In genomic region chr5:73342701-73343355, GRCm38 (mm10) we compare ENCODE assay signal across 29 mouse cellular contexts. TPM values are rescaled to one million over a fixed set of nuclear protein-coding genes. Genes with fewer than 3 reads are reported as not detected.
DNase-seq lines count a peak whose midpoint lies in the region; ATAC-seq and TF ChIP-seq lines count a peak whose summit lies in the region.
"Had no signal": no experiment of that assay in that cellular context is flagged by ENCODE, and none has a peak within 500 bp of the region (broad histone marks: within the 10 kb centered on the region; RNA-seq: fewer than 3 reads in every experiment).

No protein-coding gene starts in this region.

- peak; percentile 81 for DNase-seq in 3T3-L1 (ENCODE audit: low read depth, low spot score)
- DNase-seq in CH12.LX (ENCODE audit: extremely low read depth): no peak
- no peak for DNase-seq in right cerebral cortex, postnatal 25 days
- no peak for DNase-seq in liver, embryonic 11.5 days (ENCODE audit: low spot score)
- no peak for DNase-seq in lung, postnatal 10 days
- DNase-seq: cerebellum, adult 9-10 months; embryo, embryonic 11 days; gastrocnemius, postnatal 25 days; heart, adult 11 months; kidney, adult 11 months; kidney, postnatal 14 days; lung, embryonic 14.5 days; lung, postnatal 36 days; retina, postnatal 1 day; spleen, adult 18-20 months; thymus, postnatal 14 days had no signal

- H3K4me2 ChIP-seq in intestine, embryonic 15.5 days (replicated peaks): no peak overlapping the region
- no peak overlapping the region for H3K4me2 ChIP-seq in intestine, postnatal 0 days (replicated peaks; ENCODE audit: low read depth)
- H3K4me2 ChIP-seq in CH12.LX (ENCODE audit: insufficient read depth, low read depth, poor library complexity, severe bottlenecking): no peak overlapping the region
- no peak overlapping the region for H3K4me2 ChIP-seq in liver, embryonic 11.5 days
- H3K4me2 ChIP-seq: embryonic facial prominence, embryonic 12.5 days; forebrain, embryonic 15.5 days; heart, embryonic 15.5 days; hindbrain, embryonic 12.5 days; limb, embryonic 15.5 days; lung, embryonic 14.5 days; midbrain, embryonic 12.5 days had no signal

- H3K79me2 ChIP-seq in CH12.LX (replicated peaks; ENCODE audit: control insufficient read depth, extremely low read depth, insufficient read depth, poor library complexity, severe bottlenecking): no peaks in the 10 kb centered on the region

- no peak overlapping the region for H3K4me3 ChIP-seq in intestine, embryonic 15.5 days (replicated peaks)
- H3K4me3 ChIP-seq in intestine, postnatal 0 days (ENCODE audit: low read depth, low read length): no peak overlapping the region
- no peak overlapping the region for H3K4me3 ChIP-seq in CH12.LX (replicated peaks in 1 of 3; ENCODE audit: low read depth in 2 of 3, low read length in 2 of 3, poor library complexity in 1 of 3)
- H3K4me3 ChIP-seq in olfactory bulb, adult 2 months (ENCODE audit: insufficient read depth, low read depth, low read length): no peak overlapping the region
- no peak overlapping the region for H3K4me3 ChIP-seq in liver, embryonic 11.5 days (ENCODE audit: low read depth, low read length)
- H3K4me3 ChIP-seq: embryonic facial prominence, embryonic 12.5 days; forebrain, embryonic 10.5 days; forebrain, embryonic 15.5 days; heart, embryonic 10.5 days; heart, embryonic 15.5 days; hindbrain, embryonic 12.5 days; limb, embryonic 10.5 days; limb, embryonic 15.5 days; midbrain, embryonic 12.5 days had no signal

- no peak for TF ChIP-seq RAD21 in CH12.LX (IDR thresholded peaks at IDR 0.05; ENCODE audit: low read depth, low read length)

- no peaks in the 10 kb centered on the region for H3K36me3 ChIP-seq in intestine, embryonic 15.5 days
- no peaks in the 10 kb centered on the region for H3K36me3 ChIP-seq in intestine, postnatal 0 days (ENCODE audit: control insufficient read depth, insufficient read depth)
- no peaks in the 10 kb centered on the region for H3K36me3 ChIP-seq in CH12.LX (replicated peaks in 1 of 2; ENCODE audit: control insufficient read depth in 1 of 2, insufficient read depth in 1 of 2, low read length in 1 of 2)
- H3K36me3 ChIP-seq in liver, embryonic 11.5 days (ENCODE audit: control insufficient read depth, insufficient read depth, low read length): no peaks in the 10 kb centered on the region
- H3K36me3 ChIP-seq: embryonic facial prominence, embryonic 12.5 days; forebrain, embryonic 10.5 days; forebrain, embryonic 15.5 days; heart, embryonic 10.5 days; heart, embryonic 15.5 days; hindbrain, embryonic 12.5 days; limb, embryonic 10.5 days; limb, embryonic 15.5 days; midbrain, embryonic 12.5 days had no signal

- TF ChIP-seq CTCF in intestine, postnatal 0 days (IDR thresholded peaks at IDR 0.05; ENCODE audit: low read depth): no peak
- TF ChIP-seq CTCF in CH12.LX (conservative IDR thresholded peaks at IDR 0.05 in 1 of 2, IDR thresholded peaks at IDR 0.05 in 1 of 2; ENCODE audit: low read depth in 2 of 2, low read length in 2 of 2): no peak
- no peak for TF ChIP-seq CTCF in olfactory bulb, adult 2 months (IDR thresholded peaks at IDR 0.05; ENCODE audit: insufficient read depth, low read depth, low read length)

- dilution Hi-C loops in CH12.LX (cut with MboI; ENCODE audit: extremely low pct_ligation_motif_present, extremely low pct_unique_long_range_greater_than_20kb, low sequenced_read_pairs): no loop called here

- in situ Hi-C loops in CH12.LX (cut with MboI; ENCODE audit: low pct_ligation_motif_present, low pct_unique_long_range_greater_than_20kb, low sequenced_read_pairs): no loop called here

- H3K27ac ChIP-seq in intestine, embryonic 15.5 days: 0 out of 2 replicates have a peak overlapping the region, but pooled peaks have one; percentile 13
- H3K27ac ChIP-seq in intestine, postnatal 0 days (ENCODE audit: low read depth, low read length): no peak overlapping the region
- H3K27ac ChIP-seq in CH12.LX (ENCODE audit: insufficient read depth, low read depth): peak overlapping the region; percentile 6; the same call in 1 of the 2 replicates
- H3K27ac ChIP-seq in olfactory bulb, adult 2 months (ENCODE audit: insufficient read depth, low read depth, low read length): peak overlapping the region; percentile 64
- no peak overlapping the region for H3K27ac ChIP-seq in liver, embryonic 11.5 days (ENCODE audit: low read depth, low read length)
- H3K27ac ChIP-seq: embryonic facial prominence, embryonic 12.5 days; forebrain, embryonic 10.5 days; forebrain, embryonic 15.5 days; heart, embryonic 10.5 days; heart, embryonic 15.5 days; hindbrain, embryonic 12.5 days; limb, embryonic 10.5 days; limb, embryonic 15.5 days; liver, embryonic 14.5 days; midbrain, embryonic 12.5 days had no signal

- TF ChIP-seq POLR2A in CH12.LX (IDR thresholded peaks at IDR 0.05; ENCODE audit: low read depth, low read length): no peak
- no peak for TF ChIP-seq POLR2A in olfactory bulb, adult 2 months (IDR thresholded peaks at IDR 0.05; ENCODE audit: insufficient read depth, low read depth, low read length)

- no peak for TF ChIP-seq EP300 in CH12.LX (IDR thresholded peaks at IDR 0.05; ENCODE audit: low read length)

- H3K9me3 ChIP-seq in intestine, embryonic 15.5 days: no peaks in the 10 kb centered on the region
- H3K9me3 ChIP-seq in intestine, postnatal 0 days (ENCODE audit: control insufficient read depth): no peaks in the 10 kb centered on the region
- H3K9me3 ChIP-seq in CH12.LX (replicated peaks; ENCODE audit: low read length): no peaks in the 10 kb centered on the region
- no peaks in the 10 kb centered on the region for H3K9me3 ChIP-seq in liver, embryonic 11.5 days (ENCODE audit: control insufficient read depth, low read length)
- H3K9me3 ChIP-seq: embryonic facial prominence, embryonic 12.5 days; forebrain, embryonic 10.5 days; forebrain, embryonic 15.5 days; heart, embryonic 15.5 days; hindbrain, embryonic 12.5 days; limb, embryonic 10.5 days; limb, embryonic 15.5 days; midbrain, embryonic 12.5 days had no signal

- no peak for ATAC-seq in intestine, embryonic 15.5 days
- ATAC-seq in intestine, postnatal 0 days: no peak
- no peak for ATAC-seq in liver, embryonic 11.5 days (replicated peaks; ENCODE audit: low FRiP score)
- ATAC-seq: forebrain, embryonic 15.5 days had no signal

- no peaks in the 10 kb centered on the region for H3K27me3 ChIP-seq in intestine, embryonic 15.5 days (replicated peaks)
- H3K27me3 ChIP-seq in intestine, postnatal 0 days (replicated peaks; ENCODE audit: control insufficient read depth, insufficient read depth, low read length): no peaks in the 10 kb centered on the region
- H3K27me3 ChIP-seq in CH12.LX (replicated peaks): no peaks in the 10 kb centered on the region
- peaks cover 5% of the 10 kb centered on the region for H3K27me3 ChIP-seq in liver, embryonic 11.5 days (replicated peaks; ENCODE audit: control insufficient read depth, insufficient read depth, low read length)
- H3K27me3 ChIP-seq: embryonic facial prominence, embryonic 12.5 days; forebrain, embryonic 15.5 days; heart, embryonic 15.5 days; limb, embryonic 15.5 days had no signal

- WGBS in intestine, embryonic 15.5 days: 82% methylated on average over 22 of the region's 22 CpGs
- WGBS in intestine, postnatal 0 days: 84% methylated on average over 22 of the region's 22 CpGs
- 69% methylated on average over 22 of the region's 22 CpGs for WGBS in olfactory bulb, adult 2 months
- 86% methylated on average over 22 of the region's 22 CpGs for WGBS in liver, embryonic 11.5 days

- no peak overlapping the region for H3K9ac ChIP-seq in intestine, embryonic 15.5 days
- no peak overlapping the region for H3K9ac ChIP-seq in intestine, postnatal 0 days (ENCODE audit: low read depth, low read length)
- no peak overlapping the region for H3K9ac ChIP-seq in CH12.LX (ENCODE audit: insufficient read depth, low read depth)
- no peak overlapping the region for H3K9ac ChIP-seq in liver, embryonic 11.5 days (ENCODE audit: low read depth, low read length)
- H3K9ac ChIP-seq: embryonic facial prominence, embryonic 12.5 days; forebrain, embryonic 15.5 days; heart, embryonic 15.5 days; hindbrain, embryonic 12.5 days; limb, embryonic 15.5 days; liver, embryonic 14.5 days; lung, embryonic 14.5 days; midbrain, embryonic 12.5 days had no signal

- peaks cover 3% of the 10 kb centered on the region; the same call in 1 of the 2 replicates for H3K4me1 ChIP-seq in intestine, embryonic 15.5 days (replicated peaks)
- H3K4me1 ChIP-seq in intestine, postnatal 0 days (replicated peaks; ENCODE audit: control insufficient read depth, insufficient read depth, low read length): 0 out of 2 replicates have a peak, but pooled peaks cover 4% of the 10 kb centered on the region
- H3K4me1 ChIP-seq in CH12.LX (ENCODE audit: control insufficient read depth in 1 of 2, insufficient read depth in 2 of 2): peaks cover 34 to 69% of the 10 kb centered on the region in 2 experiments
- H3K4me1 ChIP-seq in olfactory bulb, adult 2 months (ENCODE audit: control insufficient read depth, insufficient read depth, low read length): peaks cover 36% of the 10 kb centered on the region
- H3K4me1 ChIP-seq in liver, embryonic 11.5 days (replicated peaks; ENCODE audit: control insufficient read depth, insufficient read depth, low read length): 0 out of 2 replicates have a peak, but pooled peaks cover 2% of the 10 kb centered on the region
- H3K4me1 ChIP-seq: embryonic facial prominence, embryonic 12.5 days had no signal

TF ChIP-seq in CH12.LX, 34 proteins besides CTCF, POLR2A, EP300 and RAD21 (continues in another document):
- no peak for TF ChIP-seq UBTF (IDR thresholded peaks at IDR 0.05; ENCODE audit: low read depth, low read length)
- no peak for TF ChIP-seq HCFC1 (IDR thresholded peaks at IDR 0.05; ENCODE audit: low read depth, low read length)
- no peak for TF ChIP-seq MAX (IDR thresholded peaks at IDR 0.05; ENCODE audit: low read length)

RNA-seq across cellular contexts. Expression of gene Ociad2, which starts 2.0 kb away (rescaled TPM):
- polyA plus RNA-seq in intestine, embryonic 15.5 days (2015; fragmentation: Nextera tagmentation; extraction: Ambion mirVana): 192 and 216 TPM in 2 replicates
- polyA plus RNA-seq in intestine, postnatal 0 days (2015; fragmentation: Nextera tagmentation; extraction: Ambion mirVana): 225 and 241 TPM in 2 replicates
- 5.3 and 6.3 TPM in 2 replicates for total RNA-seq in CH12.LX (2012; rRNA removed)
- 1.9 and 2.3 TPM in 2 replicates for total RNA-seq in CH12.LX (2014; rRNA removed)
- polyA plus RNA-seq in CH12.LX (2012; ENCODE audit: insufficient read length, low read depth): 3.2 and 4.4 TPM in 2 replicates
- polyA plus RNA-seq in olfactory bulb, adult 2 months (2012; ENCODE audit: insufficient read depth, insufficient read length, low replicate concordance, missing spikeins): 451 TPM in 1 of 2 replicates, not detected in the other
- polyA plus RNA-seq in liver, embryonic 11.5 days (2014; fragmentation: Nextera tagmentation; extraction: Ambion mirVana): 5.1 and 7.0 TPM in 2 replicates

RNA-seq across cellular contexts. Expression of gene Ociad1, which starts 50.2 kb away (rescaled TPM):
- 246 and 258 TPM in 2 replicates for polyA plus RNA-seq in intestine, embryonic 15.5 days (2015; fragmentation: Nextera tagmentation; extraction: Ambion mirVana)
- 153 and 156 TPM in 2 replicates for polyA plus RNA-seq in intestine, postnatal 0 days (2015; fragmentation: Nextera tagmentation; extraction: Ambion mirVana)
- 153 and 164 TPM in 2 replicates for total RNA-seq in CH12.LX (2012; rRNA removed)
- 292 and 359 TPM in 2 replicates for total RNA-seq in CH12.LX (2014; rRNA removed)
- polyA plus RNA-seq in CH12.LX (2012; ENCODE audit: insufficient read length, low read depth): 285 and 329 TPM in 2 replicates
- polyA plus RNA-seq in olfactory bulb, adult 2 months (2012; ENCODE audit: insufficient read depth, insufficient read length, low replicate concordance, missing spikeins): 165 and 443 TPM in 2 replicates
- 170 and 171 TPM in 2 replicates for polyA plus RNA-seq in liver, embryonic 11.5 days (2014; fragmentation: Nextera tagmentation; extraction: Ambion mirVana)

Comparison
In these comparisons a context has a peak if more than half of its experiments do, and no peak if none do; other contexts are left out.
1. H3K27ac ChIP-seq: peak in intestine, embryonic 15.5 days (single experiment), CH12.LX (single experiment) and olfactory bulb, adult 2 months (single experiment); none in intestine, postnatal 0 days (single experiment) and liver, embryonic 11.5 days (single experiment).